Mouse (Mus musculus) neural tube, embryonic 11.5 days (tissue): ENCODE results near the gene Ice1. TPM values are rescaled to one million over a fixed set of nuclear protein-coding genes. Genes with fewer than 3 reads are reported as not detected.

Experiments used
- ATAC-seq: fragments of 200-750 bp; cut with Nextera tagmentation; 2 replicates; pipeline ENCODE4 v1.8.0; 2017; ENCODE audit warnings: moderate number of reproducible peaks, mild to moderate bottlenecking, moderate TSS enrichment, moderate library complexity; ENCODE audit not compliant: insufficient read depth, low FRiP score, low TSS enrichment
- DNase-seq: peaks from one replicate; pipeline ENCODE4 v3.0.0-alpha.2; 2015; ENCODE audit warnings: low spot score
- H3K27ac ChIP-seq: fragments of 300-500 bp; sonication (generic); 2 replicates; pipeline ENCODE4 v1.5.1; 2014; ENCODE audit warnings: low read depth, mild to moderate bottlenecking, low read length
- H3K27me3 ChIP-seq: fragments of 300-500 bp; sonication (generic); 2 replicates; pipeline ENCODE4 v1.6.1; 2014; ENCODE audit warnings: mild to moderate bottlenecking, low read length, mixed read lengths; ENCODE audit not compliant: control insufficient read depth, insufficient read depth
- H3K36me3 ChIP-seq: fragments of 300-500 bp; sonication (generic); 2 replicates; pipeline ENCODE4 v1.6.1; 2014; ENCODE audit warnings: mild to moderate bottlenecking, low read length, moderate library complexity, mixed read lengths; ENCODE audit not compliant: control insufficient read depth, insufficient read depth
- H3K4me1 ChIP-seq: fragments of 300-500 bp; sonication (generic); 2 replicates; pipeline ENCODE4 v1.6.1; 2014; ENCODE audit warnings: low read length, mixed read lengths; ENCODE audit not compliant: control insufficient read depth, insufficient read depth
- H3K4me2 ChIP-seq: fragments of 300-500 bp; sonication (generic); 2 replicates; pipeline ENCODE4 v1.6.1; 2014; ENCODE audit warnings: low read depth, mild to moderate bottlenecking, moderate library complexity
- H3K4me3 ChIP-seq: fragments of 300-500 bp; sonication (generic); 2 replicates; pipeline ENCODE4 v1.5.1; 2014; ENCODE audit warnings: low read depth, low read length
- H3K9ac ChIP-seq: fragments of 300-500 bp; sonication (generic); 2 replicates; pipeline ENCODE4 v1.6.1; 2014; ENCODE audit warnings: mild to moderate bottlenecking, low read length
- H3K9me3 ChIP-seq: fragments of 300-500 bp; sonication (generic); 2 replicates; pipeline ENCODE4 v1.6.1; 2016; ENCODE audit warnings: low read length; ENCODE audit not compliant: control insufficient read depth
- WGBS: fragments of 180-500 bp; shearing (Covaris S2); extraction: QIAGEN DNeasy Blood & Tissue Kit; methylation state at CpG from one replicate; pipeline ENCODE4 v1.1.7; 2014; 5-methylcytosine and 5-hydroxymethylcytosine counted together
- polyA plus RNA-seq: library from polyadenylated mRNA; unstranded; fragments of >200 nt; fragmentation: Nextera tagmentation; extraction: Ambion mirVana; gene quantifications from 2 replicates; pipeline ENCODE4 v1.2.1, GENCODE M21; 2014

The Ice1 gene
- polyA plus RNA-seq, 1 experiment from 2014 or later: 35.1 TPM

GRCm38 (mm10) chr13:70670080-70670479 lies 32.6 kb upstream of the Ice1 start:
- no peaks in the 10 kb centered on the region for H3K9me3 ChIP-seq
- ATAC-seq (no peak), DNase-seq (no peak)
- H3K4me1 ChIP-seq: no peaks in the 10 kb centered on the region
- H3K27me3 ChIP-seq: no peaks in the 10 kb centered on the region
- 84% methylated on average over 4 of the region's 4 CpGs for WGBS
- H3K4me3 ChIP-seq: no peak overlapping the region
- H3K4me2 ChIP-seq: no peak overlapping the region
- H3K9ac ChIP-seq: no peak overlapping the region
- no peak overlapping the region for H3K27ac ChIP-seq
- H3K36me3 ChIP-seq: no peaks in the 10 kb centered on the region

- Histone ChIP-seq H3K4me2 (no peak overlapping the region), H3K4me3 (no peak overlapping the region), H3K4me1 (no peaks in the 10 kb centered on the region), H3K27ac (no peak overlapping the region), H3K27me3 (no peaks in the 10 kb centered on the region), H3K36me3 (no peaks in the 10 kb centered on the region), H3K9ac (no peak overlapping the region), H3K9me3 (no peaks in the 10 kb centered on the region)
- ATAC-seq (no peak), DNase-seq (no peak)
- WGBS: 78% methylated on average over 4 of the region's 4 CpGs
Observed at GRCm38 (mm10) chr13:70659715-70660114, 22.3 kb upstream of the Ice1 start.

- H3K27me3 ChIP-seq: no peaks in the 10 kb centered on the region
- H3K9me3 ChIP-seq: no peaks in the 10 kb centered on the region
- no peaks in the 10 kb centered on the region for H3K36me3 ChIP-seq
- DNase-seq: no peak
- 52% methylated on average over 4 of the region's 4 CpGs for WGBS
- no peaks in the 10 kb centered on the region for H3K4me1 ChIP-seq
- H3K27ac ChIP-seq: no peak overlapping the region
- H3K9ac ChIP-seq: no peak overlapping the region
- H3K4me3 ChIP-seq: no peak overlapping the region
- no peak for ATAC-seq
- no peak overlapping the region for H3K4me2 ChIP-seq
Observed at GRCm38 (mm10) chr13:70656741-70657140, 19.3 kb upstream of the Ice1 start.

GRCm38 (mm10) chr13:70656329-70656728 lies 18.9 kb upstream of the Ice1 start:
- Histone ChIP-seq H3K9me3 (no peaks in the 10 kb centered on the region), H3K36me3 (no peaks in the 10 kb centered on the region), H3K27ac (no peak overlapping the region), H3K9ac (no peak overlapping the region), H3K27me3 (no peaks in the 10 kb centered on the region), H3K4me2 (no peak overlapping the region), H3K4me3 (no peak overlapping the region), H3K4me1 (no peaks in the 10 kb centered on the region)
- WGBS: 63% methylated on average over 8 of the region's 8 CpGs
- ATAC-seq: no peak
- no peak for DNase-seq

GRCm38 (mm10) chr13:70655570-70655969 lies 18.1 kb upstream of the Ice1 start:
- no peaks in the 10 kb centered on the region for H3K4me1 ChIP-seq
- H3K9ac ChIP-seq: no peak overlapping the region
- no peaks in the 10 kb centered on the region for H3K9me3 ChIP-seq
- no peak for DNase-seq
- no peaks in the 10 kb centered on the region for H3K27me3 ChIP-seq
- no peak overlapping the region for H3K4me2 ChIP-seq
- no peak for ATAC-seq
- no peaks in the 10 kb centered on the region for H3K36me3 ChIP-seq
- WGBS: 82% methylated on average over 12 of the region's 12 CpGs
- H3K27ac ChIP-seq: no peak overlapping the region
- H3K4me3 ChIP-seq: no peak overlapping the region

GRCm38 (mm10) chr13:70654091-70654770 lies 16.8 kb upstream of the Ice1 start:
- Histone ChIP-seq H3K27me3 (no peaks in the 10 kb centered on the region), H3K4me2 (no peak overlapping the region), H3K4me1 (no peaks in the 10 kb centered on the region), H3K9me3 (no peaks in the 10 kb centered on the region), H3K9ac (no peak overlapping the region), H3K27ac (no peak overlapping the region), H3K36me3 (no peaks in the 10 kb centered on the region), H3K4me3 (no peak overlapping the region)
- 63% methylated on average over 5 of the region's 5 CpGs for WGBS
- DNase-seq (no peak), ATAC-seq (no peak)

- WGBS: 82% methylated on average over 2 of the region's 2 CpGs
- no peak for DNase-seq
- no peak overlapping the region for H3K9ac ChIP-seq
- H3K4me2 ChIP-seq: no peak overlapping the region
- no peaks in the 10 kb centered on the region for H3K9me3 ChIP-seq
- ATAC-seq: no peak
- no peak overlapping the region for H3K27ac ChIP-seq
- no peaks in the 10 kb centered on the region for H3K36me3 ChIP-seq
- no peaks in the 10 kb centered on the region for H3K27me3 ChIP-seq
- H3K4me1 ChIP-seq: no peaks in the 10 kb centered on the region
- H3K4me3 ChIP-seq: no peak overlapping the region
Observed at GRCm38 (mm10) chr13:70653457-70653856, 16.0 kb upstream of the Ice1 start.

GRCm38 (mm10) chr13:70650011-70650436 lies 12.6 kb upstream of the Ice1 start:
- no peaks in the 10 kb centered on the region for H3K4me1 ChIP-seq
- H3K9me3 ChIP-seq: no peaks in the 10 kb centered on the region
- DNase-seq: no peak
- 77% methylated on average over 3 of the region's 3 CpGs for WGBS
- H3K36me3 ChIP-seq: no peaks in the 10 kb centered on the region
- H3K4me3 ChIP-seq: no peak overlapping the region
- ATAC-seq: no peak
- H3K9ac ChIP-seq: no peak overlapping the region
- no peak overlapping the region for H3K27ac ChIP-seq
- no peaks in the 10 kb centered on the region for H3K27me3 ChIP-seq
- no peak overlapping the region for H3K4me2 ChIP-seq

- H3K4me1 ChIP-seq: no peaks in the 10 kb centered on the region
- H3K27ac ChIP-seq: no peak overlapping the region
- ATAC-seq: no peak
- no peak overlapping the region for H3K9ac ChIP-seq
- H3K4me2 ChIP-seq: no peak overlapping the region
- H3K9me3 ChIP-seq: no peaks in the 10 kb centered on the region
- WGBS: 87% methylated on average over 10 of the region's 10 CpGs
- no peaks in the 10 kb centered on the region for H3K36me3 ChIP-seq
- H3K4me3 ChIP-seq: no peak overlapping the region
- DNase-seq: no peak
- no peaks in the 10 kb centered on the region for H3K27me3 ChIP-seq
Observed at GRCm38 (mm10) chr13:70645968-70646505, 8.6 kb upstream of the Ice1 start.
